Mouse (Mus musculus) bone marrow macrophage, adult 2 months (primary cell): ENCODE data around the gene Polr2c.

Experiments
- CTCF ChIP-seq: IDR thresholded peaks from 2 replicates; pipeline ENCODE4 v1.5.1; 2012; ENCODE audit warnings: low read depth, mild to moderate bottlenecking, low read length, moderate library complexity
- POLR2A ChIP-seq: IDR thresholded peaks from 2 replicates; pipeline ENCODE4 v1.6.1; 2012; ENCODE audit warnings: mild to moderate bottlenecking, low read depth, low read length, borderline replicate concordance

- no peak for TF ChIP-seq POLR2A
- no peak for TF ChIP-seq CTCF
These were observed 12.8 kb downstream of the Polr2c start for GRCm38 (mm10) chr8:94870003-94870402.
